Mouse (Mus musculus): ENCODE data around the gene Nacc1. TPM values are rescaled to one million over a fixed set of nuclear protein-coding genes. Genes with fewer than 3 reads are reported as not detected.

Nacc1 gene
- polyA plus RNA-seq, 1 experiment from 2014 or later = 25.2 TPM

DNA sequence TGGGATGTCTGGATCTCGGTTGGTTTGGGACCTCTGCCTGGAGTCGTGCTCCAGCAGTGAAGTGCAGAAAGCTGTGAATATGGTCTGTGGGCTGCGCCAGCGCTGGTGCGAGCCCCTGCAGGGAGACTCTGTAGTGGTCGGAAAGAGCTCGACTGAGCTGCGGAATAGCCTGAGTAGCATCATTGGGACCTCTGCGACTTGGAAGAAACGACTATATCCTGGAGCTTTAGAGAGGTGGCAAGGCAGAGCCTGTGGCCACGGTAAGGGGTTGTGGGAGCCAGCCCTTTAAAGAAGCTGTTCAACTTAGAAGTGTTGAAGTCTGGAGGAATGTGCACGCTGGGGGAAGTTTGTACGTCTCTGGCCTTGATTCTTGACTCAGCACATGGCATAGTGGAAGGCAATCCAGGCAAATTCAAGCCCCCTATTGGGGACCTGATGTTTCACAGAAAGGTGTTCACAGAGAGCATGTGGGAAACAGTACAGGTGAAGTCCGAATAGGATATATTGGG lies 22.2 kb downstream of the Nacc1 start:
- DNase-seq (ENCODE audit: low spot score) = no peak
- Histone ChIP-seq H3K36me3 (ENCODE audit: control insufficient read depth, insufficient read depth, low read length) (no peaks in the 10 kb centered on the region), H3K9ac (ENCODE audit: low read depth, low read length) (peak overlapping the region; percentile 96), H3K9me3 (ENCODE audit: control insufficient read depth, low read length) (no peaks in the 10 kb centered on the region), H3K4me1 (replicated peaks; ENCODE audit: control insufficient read depth, insufficient read depth, low read length) (peaks cover 17% of the 10 kb centered on the region), H3K27me3 (replicated peaks; ENCODE audit: control insufficient read depth, insufficient read depth, low read length) (no peaks in the 10 kb centered on the region), H3K27ac (ENCODE audit: low read depth, low read length) (peak overlapping the region; percentile 95), H3K4me3 (ENCODE audit: low read depth, low read length) (peak overlapping the region; percentile 87), H3K4me2 (peak overlapping the region; percentile 97)
- ATAC-seq (replicated peaks; ENCODE audit: low FRiP score) = no peak; the same call in 1 of the 2 replicates
- 3% methylated on average over 14 of the region's 14 CpGs for WGBS

DNA sequence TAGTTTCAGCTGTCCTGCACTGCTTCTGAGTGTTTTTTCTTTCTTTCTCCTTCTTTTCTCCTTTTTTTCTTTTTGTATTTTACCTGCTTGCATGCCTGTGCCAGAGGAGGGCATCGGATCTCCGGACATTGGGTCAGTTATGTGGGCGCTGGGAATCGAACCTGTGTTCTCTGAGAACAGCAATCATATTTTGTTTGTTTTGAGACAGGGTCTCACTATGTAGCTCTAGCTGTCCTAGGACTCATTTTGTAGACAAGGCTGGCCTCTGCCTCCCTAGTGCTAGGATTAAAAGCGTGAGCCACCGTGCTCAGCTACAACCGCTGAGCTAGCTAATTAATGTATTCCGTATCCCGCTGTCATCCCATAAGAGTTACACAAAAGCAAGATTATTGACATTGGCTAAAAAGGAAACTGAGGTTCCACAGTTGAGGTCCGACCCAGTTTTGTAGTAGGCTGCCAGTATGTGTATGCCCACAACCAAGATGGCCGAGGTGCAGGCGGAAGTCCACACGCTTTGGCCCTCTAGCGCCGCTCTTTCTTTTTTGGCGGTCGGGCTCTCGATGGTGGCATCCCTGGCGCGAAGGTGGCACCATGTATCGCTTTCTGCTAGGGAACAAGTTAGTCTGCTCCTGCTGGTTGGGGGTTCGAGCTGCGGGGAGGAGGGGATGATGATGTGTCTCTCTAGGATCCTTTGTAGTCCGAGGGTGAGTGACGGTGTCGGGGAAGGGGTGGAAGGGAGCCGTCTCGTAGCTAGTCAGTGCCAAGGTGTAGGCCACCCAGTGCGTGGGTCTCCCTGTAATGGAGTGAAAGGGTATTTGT lies 22.9 kb downstream of the Nacc1 start:
- ATAC-seq (replicated peaks; ENCODE audit: low FRiP score) = peak; percentile 40
- peak overlapping the region; percentile 87 for H3K4me3 ChIP-seq (ENCODE audit: low read depth, low read length)
- peak overlapping the region; percentile 97 for H3K4me2 ChIP-seq
- H3K9me3 ChIP-seq (ENCODE audit: control insufficient read depth, low read length) = no peaks in the 10 kb centered on the region
- under 1% methylated on average over 29 of the region's 29 CpGs for WGBS
- DNase-seq (ENCODE audit: low spot score) = peak; percentile 84
- H3K27me3 ChIP-seq (replicated peaks; ENCODE audit: control insufficient read depth, insufficient read depth, low read length) = no peaks in the 10 kb centered on the region
- H3K9ac ChIP-seq (ENCODE audit: low read depth, low read length) = peak overlapping the region; percentile 96
- H3K4me1 ChIP-seq (replicated peaks; ENCODE audit: control insufficient read depth, insufficient read depth, low read length) = peaks cover 19% of the 10 kb centered on the region
- H3K27ac ChIP-seq (ENCODE audit: low read depth, low read length) = peak overlapping the region; percentile 95
- no peaks in the 10 kb centered on the region for H3K36me3 ChIP-seq (ENCODE audit: control insufficient read depth, insufficient read depth, low read length)

DNA sequence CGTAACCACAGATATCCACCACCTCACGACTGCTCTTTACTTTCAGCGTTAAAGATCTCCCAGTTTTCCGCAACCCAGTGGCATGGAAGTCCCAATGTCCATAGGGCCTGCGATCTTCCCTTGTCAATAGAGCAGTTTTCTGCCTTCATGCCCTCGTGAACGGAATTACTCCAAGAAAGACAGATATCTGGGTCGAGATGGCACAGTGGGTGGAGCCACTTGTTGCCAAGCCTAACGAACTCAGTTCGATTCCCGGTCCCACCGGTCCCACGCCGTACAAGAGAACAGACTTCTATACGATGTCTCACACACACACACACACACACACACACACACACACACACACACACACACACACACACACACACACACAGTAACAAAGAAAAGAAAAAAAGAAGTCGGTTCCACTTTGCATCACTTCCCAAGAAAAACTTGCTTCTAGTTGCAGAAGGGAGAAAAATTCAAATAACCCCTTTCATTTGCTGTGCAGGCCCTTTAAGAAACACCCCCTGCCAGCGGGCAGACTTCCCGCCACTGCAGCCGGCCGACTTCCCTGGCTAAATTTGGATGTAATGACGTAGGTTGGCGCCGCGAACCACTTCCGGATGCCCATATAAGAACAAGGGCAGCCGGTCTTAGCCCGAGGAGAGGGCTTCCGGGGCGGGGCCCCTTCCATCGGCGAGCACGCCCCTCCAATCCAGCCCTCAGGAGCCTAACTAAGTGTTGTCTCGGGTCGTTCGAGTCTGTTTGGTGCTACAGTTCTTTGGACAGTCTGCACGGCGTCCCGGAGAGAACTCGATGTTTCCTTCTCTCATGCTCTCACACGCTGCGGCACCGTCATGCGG lies 24.0 kb downstream of the Nacc1 start:
- Histone ChIP-seq H3K4me2 (peak overlapping the region; percentile 97), H3K36me3 (ENCODE audit: control insufficient read depth, insufficient read depth, low read length) (no peaks in the 10 kb centered on the region), H3K4me3 (ENCODE audit: low read depth, low read length) (peak overlapping the region; percentile 87), H3K4me1 (replicated peaks; ENCODE audit: control insufficient read depth, insufficient read depth, low read length) (peaks cover 30% of the 10 kb centered on the region), H3K9ac (ENCODE audit: low read depth, low read length) (peak overlapping the region; percentile 96), H3K9me3 (ENCODE audit: control insufficient read depth, low read length) (no peaks in the 10 kb centered on the region), H3K27ac (ENCODE audit: low read depth, low read length) (peak overlapping the region; percentile 95), H3K27me3 (replicated peaks; ENCODE audit: control insufficient read depth, insufficient read depth, low read length) (no peaks in the 10 kb centered on the region)
- 3% methylated on average over 43 of the region's 43 CpGs for WGBS
- peak; percentile 82 for ATAC-seq (replicated peaks; ENCODE audit: low FRiP score)
- DNase-seq (ENCODE audit: low spot score) = peak; percentile 97

DNA sequence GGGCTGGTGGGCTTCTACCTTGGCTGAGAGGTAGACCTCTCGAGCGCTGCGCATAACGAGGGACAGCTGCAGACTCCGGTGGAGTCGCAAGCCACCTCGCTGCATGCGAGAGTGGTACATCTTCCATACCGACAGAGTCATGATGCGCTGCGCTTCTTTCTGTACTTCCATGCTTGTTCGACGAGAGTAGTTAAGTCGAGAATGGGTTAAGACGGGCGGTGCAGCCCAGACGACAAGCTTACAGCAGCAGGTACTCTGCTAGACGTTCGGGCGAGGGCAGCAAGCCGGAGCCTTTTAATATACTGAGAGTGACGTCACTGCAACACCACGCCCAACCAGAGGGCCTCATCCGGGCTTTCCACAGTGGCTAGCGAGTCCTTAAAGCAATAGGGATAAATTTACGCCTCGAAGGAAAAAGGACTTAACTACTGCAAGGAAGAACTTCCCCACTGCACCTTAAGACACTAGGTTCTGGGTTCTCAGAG lies 25.0 kb downstream of the Nacc1 start, which contains the start of gene Ier2:
Gene Ier2, minus strand, starts transcription at position 272 of the 485 bp plus-strand sequence.
- Histone ChIP-seq H3K36me3 (ENCODE audit: control insufficient read depth, insufficient read depth, low read length) (no peaks in the 10 kb centered on the region), H3K27ac (ENCODE audit: low read depth, low read length) (peak within 1 kb of the TSS; percentile 95), H3K4me2 (peak within 1 kb of the TSS; percentile 97), H3K27me3 (replicated peaks; ENCODE audit: control insufficient read depth, insufficient read depth, low read length) (no peaks in the 10 kb centered on the region), H3K4me3 (ENCODE audit: low read depth, low read length) (peak within 1 kb of the TSS; percentile 87), H3K4me1 (replicated peaks; ENCODE audit: control insufficient read depth, insufficient read depth, low read length) (peaks cover 36% of the 10 kb centered on the region), H3K9ac (ENCODE audit: low read depth, low read length) (peak within 1 kb of the TSS; percentile 96), H3K9me3 (ENCODE audit: control insufficient read depth, low read length) (no peaks in the 10 kb centered on the region)
- peak; percentile 71 for ATAC-seq (replicated peaks; ENCODE audit: low FRiP score)
- WGBS = under 1% methylated on average over 27 of the region's 27 CpGs
- peak; percentile 93 for DNase-seq (ENCODE audit: low spot score)

DNA sequence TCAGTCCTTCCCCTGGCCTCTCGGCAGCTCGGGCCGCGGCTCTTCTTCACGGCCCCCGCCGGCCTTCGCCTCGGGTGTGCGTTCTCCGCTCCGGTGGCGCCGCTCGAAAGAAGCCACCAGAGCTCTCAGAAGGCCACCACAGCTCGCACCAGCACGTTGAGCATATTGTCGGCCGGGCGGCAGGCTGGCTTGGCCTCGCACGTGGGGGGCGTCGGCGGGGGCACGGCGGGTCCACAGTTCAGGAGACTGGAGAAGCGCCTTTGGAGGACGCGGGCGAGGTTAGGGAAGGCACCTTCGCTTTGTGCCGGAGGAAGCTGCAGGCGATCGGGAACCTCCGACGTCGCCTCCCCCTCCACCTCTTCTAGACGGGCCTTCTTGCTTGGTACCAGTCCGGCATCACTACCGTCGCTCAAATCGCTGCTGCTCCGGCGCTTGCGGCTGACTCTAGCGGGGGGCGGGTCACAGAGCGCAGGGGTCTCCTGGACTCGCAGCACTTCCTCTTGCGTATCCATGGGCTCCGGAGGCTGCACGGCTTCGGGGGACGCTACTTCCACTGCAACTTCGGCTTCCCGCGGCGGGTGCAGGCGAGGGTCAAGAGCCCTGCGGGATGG lies 25.6 kb downstream of the Nacc1 start:
- ATAC-seq (replicated peaks; ENCODE audit: low FRiP score) (peak; percentile 2; the same call in 1 of the 2 replicates), DNase-seq (ENCODE audit: low spot score) (peak; percentile 78)
- no peaks in the 10 kb centered on the region for H3K27me3 ChIP-seq (replicated peaks; ENCODE audit: control insufficient read depth, insufficient read depth, low read length)
- peak overlapping the region; percentile 97 for H3K4me2 ChIP-seq
- peaks cover 42% of the 10 kb centered on the region for H3K4me1 ChIP-seq (replicated peaks; ENCODE audit: control insufficient read depth, insufficient read depth, low read length)
- peak overlapping the region; percentile 96 for H3K9ac ChIP-seq (ENCODE audit: low read depth, low read length)
- under 1% methylated on average over 61 of the region's 61 CpGs for WGBS
- no peaks in the 10 kb centered on the region for H3K9me3 ChIP-seq (ENCODE audit: control insufficient read depth, low read length)
- H3K36me3 ChIP-seq (ENCODE audit: control insufficient read depth, insufficient read depth, low read length) = no peaks in the 10 kb centered on the region
- H3K27ac ChIP-seq (ENCODE audit: low read depth, low read length) = peak overlapping the region; percentile 95
- peak overlapping the region; percentile 87 for H3K4me3 ChIP-seq (ENCODE audit: low read depth, low read length)

DNA sequence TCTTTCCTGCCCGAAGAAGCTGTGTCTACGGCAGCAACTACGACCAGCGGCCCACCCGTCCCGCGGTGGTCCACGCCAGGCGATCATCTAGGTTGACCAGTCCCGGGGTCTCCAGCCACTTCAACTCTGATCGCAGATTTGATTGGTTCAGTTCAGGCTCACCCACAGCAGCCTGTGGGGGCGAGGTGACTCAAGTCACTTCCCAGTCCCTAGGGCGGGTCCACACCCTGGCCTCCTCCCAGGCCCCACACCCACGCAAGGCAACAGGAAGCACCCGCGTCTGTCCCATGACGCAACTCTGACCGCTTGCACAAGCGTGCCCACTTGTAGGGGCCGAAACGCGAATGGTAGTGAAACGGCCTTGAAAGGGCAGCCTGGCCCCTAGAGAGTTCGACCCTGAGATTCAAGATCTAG lies 26.2 kb downstream of the Nacc1 start:
- under 1% methylated on average over 24 of the region's 24 CpGs for WGBS
- ATAC-seq (replicated peaks; ENCODE audit: low FRiP score) (peak; percentile 32), DNase-seq (ENCODE audit: low spot score) (peak; percentile 78)
- Histone ChIP-seq H3K27ac (ENCODE audit: low read depth, low read length) (peak overlapping the region; percentile 95), H3K36me3 (ENCODE audit: control insufficient read depth, insufficient read depth, low read length) (no peaks in the 10 kb centered on the region), H3K9ac (ENCODE audit: low read depth, low read length) (peak overlapping the region; percentile 96), H3K9me3 (ENCODE audit: control insufficient read depth, low read length) (no peaks in the 10 kb centered on the region), H3K27me3 (replicated peaks; ENCODE audit: control insufficient read depth, insufficient read depth, low read length) (no peaks in the 10 kb centered on the region), H3K4me3 (ENCODE audit: low read depth, low read length) (peak overlapping the region; percentile 87), H3K4me1 (replicated peaks; ENCODE audit: control insufficient read depth, insufficient read depth, low read length) (peaks cover 48% of the 10 kb centered on the region), H3K4me2 (peak overlapping the region; percentile 97)

DNA sequence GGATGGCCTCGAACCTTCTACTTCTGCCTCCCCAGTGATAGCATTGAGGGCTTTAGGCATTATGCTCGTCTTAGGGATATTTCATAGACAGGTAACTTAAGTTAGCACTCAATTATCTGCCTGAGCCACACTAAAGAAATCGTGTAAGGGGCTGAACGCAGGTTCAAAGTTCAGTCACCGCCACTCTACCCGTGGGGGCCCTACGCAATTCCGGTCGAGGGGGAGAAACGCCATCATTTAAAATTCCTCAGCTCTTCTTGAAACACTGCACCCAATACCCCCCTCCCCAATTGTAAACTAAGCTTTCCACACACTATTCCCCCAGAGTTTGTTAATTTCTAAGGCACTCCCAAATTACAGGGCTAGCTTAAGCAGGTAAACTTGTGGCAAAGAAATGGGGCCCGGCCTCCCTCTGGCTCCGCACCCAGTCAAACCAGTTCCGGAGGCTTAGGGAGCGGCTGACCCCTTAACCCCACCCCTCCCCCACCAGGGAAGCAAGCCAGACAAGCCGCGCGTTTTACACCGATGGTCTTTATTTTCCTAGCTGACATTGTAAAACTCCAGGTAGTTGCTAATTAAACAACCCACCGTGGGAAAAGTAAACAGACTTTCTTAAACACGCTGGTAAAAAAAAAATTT lies 26.7 kb downstream of the Nacc1 start:
- H3K9me3 ChIP-seq (ENCODE audit: control insufficient read depth, low read length) = no peaks in the 10 kb centered on the region
- peaks cover 49% of the 10 kb centered on the region for H3K4me1 ChIP-seq (replicated peaks; ENCODE audit: control insufficient read depth, insufficient read depth, low read length)
- peak overlapping the region; percentile 87 for H3K4me3 ChIP-seq (ENCODE audit: low read depth, low read length)
- ATAC-seq (replicated peaks; ENCODE audit: low FRiP score) = no peak
- under 1% methylated on average over 20 of the region's 20 CpGs for WGBS
- DNase-seq (ENCODE audit: low spot score) = peak; percentile 64
- H3K9ac ChIP-seq (ENCODE audit: low read depth, low read length) = peak overlapping the region; percentile 96
- peak overlapping the region; percentile 97 for H3K4me2 ChIP-seq
- H3K27ac ChIP-seq (ENCODE audit: low read depth, low read length) = peak overlapping the region; percentile 95
- no peaks in the 10 kb centered on the region for H3K36me3 ChIP-seq (ENCODE audit: control insufficient read depth, insufficient read depth, low read length)
- H3K27me3 ChIP-seq (replicated peaks; ENCODE audit: control insufficient read depth, insufficient read depth, low read length) = no peaks in the 10 kb centered on the region
